Mouse (Mus musculus): ENCODE results near the gene Eif4e2. TPM values are rescaled to one million over a fixed set of nuclear protein-coding genes. Genes with fewer than 3 reads are reported as not detected.

Gene Eif4e2
- polyA plus RNA-seq, 1 experiment, result 221 TPM

DNA sequence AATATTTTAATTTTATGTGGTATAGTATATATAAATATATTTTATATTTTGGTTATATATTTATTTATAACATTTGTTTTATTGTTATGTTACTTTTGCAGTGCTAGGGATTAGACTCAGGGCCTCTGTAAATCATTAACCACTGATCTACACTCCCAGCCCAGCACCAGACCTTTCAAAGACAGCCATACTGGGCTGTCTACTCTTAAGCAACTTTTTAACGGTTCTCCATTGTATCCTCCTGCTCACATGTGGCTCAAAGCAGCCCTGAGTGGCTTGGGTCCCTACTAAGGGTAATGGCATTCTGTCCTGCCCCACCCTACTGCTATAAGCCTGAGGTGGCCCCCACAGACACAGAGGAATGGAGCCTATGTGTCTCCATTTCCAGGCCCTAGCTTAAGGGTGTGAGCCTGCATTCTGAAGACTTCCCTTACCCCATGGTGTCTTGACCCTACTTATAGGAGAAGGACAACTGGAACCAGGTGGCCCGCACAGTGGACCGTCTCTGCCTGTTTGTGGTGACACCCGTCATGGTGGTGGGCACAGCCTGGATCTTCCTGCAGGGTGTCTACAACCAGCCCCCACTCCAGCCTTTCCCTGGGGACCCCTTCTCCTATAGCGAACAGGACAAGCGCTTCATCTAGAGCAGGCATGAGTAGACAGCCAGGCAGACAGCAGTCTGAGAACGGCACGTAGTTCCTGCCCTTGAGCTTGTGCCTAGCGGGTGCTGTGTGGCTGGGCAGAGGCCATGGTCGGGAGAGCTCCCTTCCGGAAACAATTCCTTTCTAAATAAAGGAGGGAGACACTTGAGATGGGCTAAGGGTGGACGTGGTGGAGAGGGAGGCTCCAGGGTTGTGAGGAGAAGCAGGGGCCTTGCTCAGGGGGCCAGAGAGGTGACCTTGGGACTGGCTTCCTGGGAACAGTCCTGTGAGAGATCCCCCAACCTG is 15.3 kb upstream of the Eif4e2 start:
- H3K27me3 ChIP-seq (ENCODE audit: control insufficient read depth, insufficient read depth, insufficient read length), result no peaks in the 10 kb centered on the region
- no peak overlapping the region for H3K4me3 ChIP-seq
- no peak for TF ChIP-seq E2F4 (IDR thresholded peaks at IDR 0.05; ENCODE audit: insufficient read depth)
- no peak for TF ChIP-seq MAX (IDR thresholded peaks at IDR 0.05; ENCODE audit: low read depth)
- no peak for TF ChIP-seq MYOG (IDR thresholded peaks at IDR 0.05; ENCODE audit: control insufficient read depth in 1 of 3, insufficient read depth in 1 of 3, insufficient read length in 2 of 3, low read depth in 2 of 3)
- TF ChIP-seq TCF3 (IDR thresholded peaks at IDR 0.05; ENCODE audit: insufficient read length, low read depth), result no peak
- TF ChIP-seq POLR2AphosphoS2 (IDR thresholded peaks at IDR 0.05; ENCODE audit: insufficient read length, low read depth), result no peak
- TF ChIP-seq USF1 (IDR thresholded peaks at IDR 0.05; ENCODE audit: low read depth), result no peak
- no peak for TF ChIP-seq REST (IDR thresholded peaks at IDR 0.05; ENCODE audit: insufficient read depth, insufficient read length)
- TF ChIP-seq MYOD1 (IDR thresholded peaks at IDR 0.05; ENCODE audit: control insufficient read depth in 1 of 3, insufficient read length in 2 of 3, low read depth in 2 of 3), result no peak
- TF ChIP-seq TCF12 (IDR thresholded peaks at IDR 0.05; ENCODE audit: insufficient read depth, poor library complexity, severe bottlenecking), result no peak
- TF ChIP-seq POLR2A (IDR thresholded peaks at IDR 0.05; ENCODE audit: insufficient read length, low read depth), result no peak
- TF ChIP-seq CEBPB (IDR thresholded peaks at IDR 0.05; ENCODE audit: insufficient read depth, poor library complexity, severe bottlenecking), result no peak
- H3K4me2 ChIP-seq (ENCODE audit: low read depth), result peak overlapping the region; percentile 34
- H3ac ChIP-seq (ENCODE audit: control insufficient read depth, insufficient read length), result no peak overlapping the region
- peaks cover 29% of the 10 kb centered on the region for H3K36me3 ChIP-seq (ENCODE audit: control insufficient read depth, insufficient read depth)
- no peaks in the 10 kb centered on the region for H3K79me2 ChIP-seq (ENCODE audit: control insufficient read depth, insufficient read depth)

GRCm38 (mm10) chr1:87200811-87201210 is 12.9 kb upstream of the Eif4e2 start:
- Histone ChIP-seq H3ac (ENCODE audit: control insufficient read depth, insufficient read length) (no peak overlapping the region), H3K4me2 (ENCODE audit: low read depth) (no peak overlapping the region), H3K36me3 (ENCODE audit: control insufficient read depth, insufficient read depth) (peaks cover 17% of the 10 kb centered on the region), H3K4me3 (no peak overlapping the region), H3K27me3 (ENCODE audit: control insufficient read depth, insufficient read depth, insufficient read length) (no peaks in the 10 kb centered on the region), H3K79me2 (ENCODE audit: control insufficient read depth, insufficient read depth) (no peaks in the 10 kb centered on the region)
- TF ChIP-seq MYOG (IDR thresholded peaks at IDR 0.05; ENCODE audit: control insufficient read depth in 1 of 3, insufficient read depth in 1 of 3, insufficient read length in 2 of 3, low read depth in 2 of 3) (no peak), MYOD1 (IDR thresholded peaks at IDR 0.05; ENCODE audit: control insufficient read depth in 1 of 3, insufficient read length in 2 of 3, low read depth in 2 of 3) (no peak), SRF (IDR thresholded peaks at IDR 0.05; ENCODE audit: control insufficient read depth, insufficient read length, low read depth) (no peak), TCF12 (IDR thresholded peaks at IDR 0.05; ENCODE audit: insufficient read depth, poor library complexity, severe bottlenecking) (no peak), E2F4 (IDR thresholded peaks at IDR 0.05; ENCODE audit: insufficient read depth) (no peak), MAX (IDR thresholded peaks at IDR 0.05; ENCODE audit: low read depth) (no peak), USF1 (IDR thresholded peaks at IDR 0.05; ENCODE audit: low read depth) (peak; percentile 62), POLR2A (IDR thresholded peaks at IDR 0.05; ENCODE audit: insufficient read length, low read depth) (no peak), POLR2AphosphoS2 (IDR thresholded peaks at IDR 0.05; ENCODE audit: insufficient read length, low read depth) (no peak)

- H3K27me3 ChIP-seq (ENCODE audit: control insufficient read depth, insufficient read depth, insufficient read length), result no peaks in the 10 kb centered on the region
- no peak overlapping the region for H3K4me3 ChIP-seq
- H3K79me2 ChIP-seq (ENCODE audit: control insufficient read depth, insufficient read depth), result peaks cover 9% of the 10 kb centered on the region
- no peak overlapping the region for H3K4me2 ChIP-seq (ENCODE audit: low read depth)
- H3K36me3 ChIP-seq (ENCODE audit: control insufficient read depth, insufficient read depth), result peaks cover 12% of the 10 kb centered on the region
- TF ChIP-seq POLR2AphosphoS2 (IDR thresholded peaks at IDR 0.05; ENCODE audit: insufficient read length, low read depth), result peak; percentile 95
- peak in 1 of 3 experiments; percentile 45 for TF ChIP-seq MYOG (IDR thresholded peaks at IDR 0.05; ENCODE audit: control insufficient read depth in 1 of 3, insufficient read depth in 1 of 3, insufficient read length in 2 of 3, low read depth in 2 of 3)
- TF ChIP-seq MYOD1 (IDR thresholded peaks at IDR 0.05; ENCODE audit: control insufficient read depth in 1 of 3, insufficient read length in 2 of 3, low read depth in 2 of 3), result peak in 1 of 3 experiments; percentile 23
- TF ChIP-seq POLR2A (IDR thresholded peaks at IDR 0.05; ENCODE audit: insufficient read length, low read depth), result peak; percentile 35
- no peak for TF ChIP-seq E2F4 (IDR thresholded peaks at IDR 0.05; ENCODE audit: insufficient read depth)
- no peak for TF ChIP-seq TCF3 (IDR thresholded peaks at IDR 0.05; ENCODE audit: insufficient read length, low read depth)
- H3ac ChIP-seq (ENCODE audit: control insufficient read depth, insufficient read length), result no peak overlapping the region
Measured at GRCm38 (mm10) chr1:87201848-87202247, 11.9 kb upstream of the Eif4e2 start.

DNA sequence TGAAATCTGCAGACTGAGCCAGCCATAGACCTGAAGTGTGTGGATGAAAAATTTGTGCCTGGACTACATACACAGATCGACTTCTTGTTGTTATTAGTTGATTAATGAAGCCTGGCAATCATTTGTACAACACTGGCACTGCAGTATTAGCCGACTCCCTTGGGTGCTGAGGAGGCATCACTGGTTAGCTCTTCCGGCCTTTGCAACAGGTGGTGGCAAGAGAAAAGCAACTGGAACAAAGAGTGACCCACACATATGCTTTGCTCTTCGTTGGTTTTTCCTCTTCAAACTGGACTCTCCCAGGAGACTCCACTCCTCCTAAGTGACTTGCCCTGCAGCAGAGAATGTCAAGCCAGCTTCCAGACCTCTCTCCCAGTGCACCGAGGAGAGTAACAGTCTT is 9.9 kb upstream of the Eif4e2 start:
- H3K27me3 ChIP-seq (ENCODE audit: control insufficient read depth, insufficient read depth, insufficient read length), result no peaks in the 10 kb centered on the region
- no peak overlapping the region for H3ac ChIP-seq (ENCODE audit: control insufficient read depth, insufficient read length)
- peaks cover 12% of the 10 kb centered on the region for H3K79me2 ChIP-seq (ENCODE audit: control insufficient read depth, insufficient read depth)
- H3K4me3 ChIP-seq, result no peak overlapping the region
- TF ChIP-seq MAX (IDR thresholded peaks at IDR 0.05; ENCODE audit: low read depth), result no peak
- no peak for TF ChIP-seq POLR2A (IDR thresholded peaks at IDR 0.05; ENCODE audit: insufficient read length, low read depth)
- TF ChIP-seq MYOD1 (IDR thresholded peaks at IDR 0.05; ENCODE audit: control insufficient read depth in 1 of 3, insufficient read length in 2 of 3, low read depth in 2 of 3), result peak; percentile 14 to 72 (median 65)
- no peak for TF ChIP-seq TCF12 (IDR thresholded peaks at IDR 0.05; ENCODE audit: insufficient read depth, poor library complexity, severe bottlenecking)
- TF ChIP-seq CEBPB (IDR thresholded peaks at IDR 0.05; ENCODE audit: insufficient read depth, poor library complexity, severe bottlenecking), result no peak
- no peak for TF ChIP-seq SRF (IDR thresholded peaks at IDR 0.05; ENCODE audit: control insufficient read depth, insufficient read length, low read depth)
- peak in 2 of 3 experiments; percentile 47 to 74 for TF ChIP-seq MYOG (IDR thresholded peaks at IDR 0.05; ENCODE audit: control insufficient read depth in 1 of 3, insufficient read depth in 1 of 3, insufficient read length in 2 of 3, low read depth in 2 of 3)
- H3K4me2 ChIP-seq (ENCODE audit: low read depth), result no peak overlapping the region
- H3K36me3 ChIP-seq (ENCODE audit: control insufficient read depth, insufficient read depth), result peaks cover under 1% of the 10 kb centered on the region
